Mouse (Mus musculus) megakaryocyte, embryonic 14.5 days (primary cell): ENCODE data around the gene Sf3b6.

Experiments
- FLI1 ChIP-seq: IDR thresholded peaks from 2 replicates; pipeline ENCODE4 v1.6.1; 2012; ENCODE audit warnings: low read length, inconsistent platforms, mixed read lengths
- GATA1 ChIP-seq: IDR thresholded peaks from 3 replicates; pipeline ENCODE4 v1.6.1; 2012; ENCODE audit warnings: mixed read lengths, low read length, inconsistent platforms, borderline replicate concordance

DNA sequence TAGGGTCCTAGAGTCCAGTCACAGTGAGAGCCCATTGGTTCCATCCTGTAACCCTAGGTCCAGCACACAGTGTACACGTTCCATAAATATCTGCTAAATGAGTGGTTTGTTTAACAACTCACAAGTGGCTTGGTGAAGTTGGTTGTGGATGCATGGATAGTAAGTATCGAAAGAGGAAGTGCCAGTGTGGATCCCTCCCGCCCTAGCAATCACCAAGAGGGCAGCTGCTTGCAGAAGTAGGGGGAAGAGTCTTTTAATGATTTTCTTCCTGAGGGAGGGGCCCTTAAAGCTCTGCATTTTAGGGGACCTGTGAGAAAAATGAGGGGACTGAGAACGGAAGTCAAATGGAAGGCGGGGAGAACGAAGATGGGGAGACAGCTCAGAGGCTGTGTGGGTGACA lies 22.7 kb downstream of the Sf3b6 start:
- TF ChIP-seq GATA1 = no peak
- TF ChIP-seq FLI1 = no peak
